Mouse (Mus musculus) spleen, postnatal 10 days (tissue): ENCODE results near the gene Olr1.
"Not testable (repeated sequence)": the region's sequence is repeated elsewhere in the genome, so short reads cannot be mapped to it uniquely, and the experiment has no call there.

Source experiments
- DNase-seq, 2 experiments: peaks; one replicate each; pipeline ENCODE4 v3.0.0; 2021 to 2022; ENCODE audit warnings: low spot score in 2 of 2

Gene Olr1

DNA sequence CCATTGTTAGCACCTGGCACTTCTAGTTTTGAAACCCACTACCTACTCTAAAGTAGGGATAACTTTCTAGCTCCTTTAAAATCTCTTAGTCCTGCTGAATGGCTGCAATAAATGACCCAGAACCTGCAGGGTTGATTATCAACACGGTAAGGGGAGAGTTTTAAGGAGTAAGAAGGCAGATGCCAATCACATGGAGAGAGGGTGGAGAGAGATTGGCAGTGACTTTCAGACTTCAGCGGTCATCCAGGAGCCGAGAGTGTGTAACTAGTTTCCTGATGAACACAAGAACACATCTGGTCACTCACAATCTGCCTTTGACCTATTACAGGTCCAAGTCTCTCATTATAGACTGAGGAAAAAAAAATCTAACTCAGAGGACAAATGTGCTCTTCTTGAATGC, 5.4 kb upstream of the Olr1 start, which contains the start of gene Tmem52b:
Gene Tmem52b (plus strand): TSS at position 189 of the 400 bp plus-strand sequence.
- DNase-seq, result no peak

DNA sequence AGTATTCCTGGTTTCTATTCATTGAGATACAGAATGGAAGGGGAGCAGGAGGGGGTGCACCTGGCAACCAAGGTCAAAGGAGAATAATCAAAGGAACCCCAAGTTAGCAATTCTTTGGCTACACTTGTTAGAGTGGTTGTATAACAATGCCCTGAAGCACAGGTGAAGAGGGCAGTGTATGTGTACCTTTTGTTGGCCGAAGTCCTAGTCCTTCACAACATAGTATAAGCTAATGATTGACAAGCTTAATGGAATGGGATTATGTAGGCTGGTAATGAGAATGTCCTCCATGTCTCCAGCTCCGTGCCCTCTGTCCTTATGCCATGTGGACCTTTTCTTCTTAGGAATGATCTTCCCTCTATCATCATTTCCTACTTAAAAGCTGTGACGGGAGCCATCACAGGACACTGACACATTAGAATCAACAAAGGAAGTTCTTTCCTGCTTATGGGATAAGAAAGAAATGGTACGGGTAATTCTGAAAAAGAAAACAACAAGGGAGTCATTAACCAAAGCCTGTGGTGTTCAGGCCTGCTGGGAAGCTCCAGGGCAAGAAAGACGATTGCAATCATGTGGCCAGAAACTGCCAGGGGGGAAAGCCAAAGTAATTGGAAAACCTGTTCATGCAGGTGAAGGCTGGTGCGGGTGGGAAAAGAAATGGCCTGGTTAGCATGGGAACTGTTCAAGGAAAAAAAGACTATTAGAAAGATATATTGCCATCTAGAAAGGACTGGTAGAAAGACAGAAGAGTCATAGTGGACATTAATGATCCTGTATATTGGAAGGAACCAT, 3.4 kb upstream of the Olr1 start:
- no peak for DNase-seq

DNA sequence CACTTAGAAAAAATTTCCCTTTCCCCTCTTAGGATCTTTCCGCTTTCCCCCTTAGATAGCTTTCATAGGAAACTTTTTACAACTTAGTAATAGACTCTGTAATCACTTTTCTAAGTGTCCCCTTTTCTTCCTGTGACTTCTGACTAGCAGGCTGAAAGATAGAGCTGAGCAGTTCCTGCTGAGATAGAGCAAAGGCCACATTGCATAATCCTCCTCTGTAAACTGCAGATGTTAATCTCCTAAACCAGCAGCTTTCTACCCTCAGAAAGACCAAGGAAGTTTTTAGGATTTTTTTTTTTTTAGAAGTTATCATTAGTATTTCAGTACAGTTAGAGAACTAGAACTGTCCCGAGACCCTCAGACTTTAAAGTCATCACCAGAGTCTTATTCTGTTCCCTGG, 3.5 kb downstream of the Olr1 start:
- no peak for DNase-seq

DNA sequence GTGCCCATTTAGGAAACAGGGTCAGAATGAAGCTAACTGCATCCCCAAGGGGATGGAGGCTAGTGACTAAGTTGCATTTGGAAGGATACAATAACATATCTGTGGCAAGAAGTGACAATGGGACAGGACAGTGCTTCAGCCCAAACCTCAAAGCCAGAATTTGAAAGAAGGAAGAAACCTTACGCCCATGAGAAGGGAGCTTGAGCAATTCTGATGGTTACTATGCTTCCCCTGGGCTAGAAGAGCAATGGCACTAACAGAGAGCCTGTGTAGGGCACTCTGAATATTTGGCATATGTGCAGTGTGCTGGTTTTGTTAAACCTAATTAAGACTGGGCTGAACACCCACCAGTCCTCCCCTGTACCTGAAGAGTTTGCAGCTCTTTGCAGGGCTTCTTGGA, 7.4 kb downstream of the Olr1 start:
- not testable (repeated sequence) for DNase-seq

DNA sequence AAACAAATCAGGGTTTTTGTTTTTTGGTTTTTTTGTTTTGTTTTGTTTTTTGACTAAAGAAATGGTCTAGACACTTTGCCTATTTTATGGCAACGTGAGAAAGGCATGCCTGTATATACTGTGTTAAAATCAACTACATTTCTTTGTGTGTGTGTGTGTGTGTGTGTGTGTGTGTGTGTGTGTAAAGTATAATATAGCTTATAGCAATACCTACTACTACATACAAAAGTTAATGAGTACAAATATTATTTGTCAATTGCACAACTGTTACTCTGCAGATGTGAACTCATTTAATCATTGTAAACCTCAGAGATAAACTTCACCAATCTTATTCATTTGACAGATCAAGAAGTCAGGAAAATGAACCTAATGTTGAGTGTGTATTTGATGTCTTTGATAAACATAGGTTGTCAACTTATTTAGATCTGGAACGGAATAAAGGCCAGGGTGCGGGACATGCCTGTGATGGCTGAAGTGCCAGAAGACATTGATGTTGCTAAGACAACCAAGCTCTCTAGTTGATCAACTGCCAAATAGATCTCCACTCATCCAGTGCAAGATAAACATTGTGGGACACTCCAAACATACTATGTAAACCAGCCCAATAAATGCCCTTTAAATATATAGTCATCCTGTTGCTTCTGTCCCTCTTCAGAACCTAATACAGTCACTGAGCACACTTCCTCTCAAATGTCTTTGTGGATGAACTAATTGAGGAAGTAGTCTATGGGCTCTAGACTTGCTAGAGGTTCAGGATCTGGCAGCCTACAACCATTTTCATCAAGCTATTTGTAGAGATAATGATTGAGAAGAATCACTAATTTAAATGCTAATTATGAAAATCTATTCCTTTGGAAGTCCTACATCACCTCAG, 9.4 kb downstream of the Olr1 start:
- DNase-seq, result no peak

DNA sequence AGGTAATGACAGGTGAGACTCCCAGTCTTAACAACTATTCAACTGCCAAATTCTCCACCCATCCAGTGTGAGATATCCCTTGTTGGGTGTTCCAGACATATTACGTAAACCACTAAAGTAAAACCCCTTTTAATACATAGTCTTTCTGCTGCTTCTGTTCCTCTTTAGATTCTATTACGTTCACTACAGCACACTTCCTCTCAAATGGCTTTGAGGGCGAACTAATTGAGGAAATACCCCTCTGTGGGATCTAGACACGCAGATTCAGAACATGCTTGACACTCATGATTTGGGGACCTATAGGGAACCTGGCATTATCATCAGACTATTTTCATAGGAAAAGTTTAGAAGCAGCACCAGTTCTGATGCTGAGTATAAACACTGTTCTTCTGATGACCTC, 12.0 kb downstream of the Olr1 start:
- DNase-seq, result no peak

DNA sequence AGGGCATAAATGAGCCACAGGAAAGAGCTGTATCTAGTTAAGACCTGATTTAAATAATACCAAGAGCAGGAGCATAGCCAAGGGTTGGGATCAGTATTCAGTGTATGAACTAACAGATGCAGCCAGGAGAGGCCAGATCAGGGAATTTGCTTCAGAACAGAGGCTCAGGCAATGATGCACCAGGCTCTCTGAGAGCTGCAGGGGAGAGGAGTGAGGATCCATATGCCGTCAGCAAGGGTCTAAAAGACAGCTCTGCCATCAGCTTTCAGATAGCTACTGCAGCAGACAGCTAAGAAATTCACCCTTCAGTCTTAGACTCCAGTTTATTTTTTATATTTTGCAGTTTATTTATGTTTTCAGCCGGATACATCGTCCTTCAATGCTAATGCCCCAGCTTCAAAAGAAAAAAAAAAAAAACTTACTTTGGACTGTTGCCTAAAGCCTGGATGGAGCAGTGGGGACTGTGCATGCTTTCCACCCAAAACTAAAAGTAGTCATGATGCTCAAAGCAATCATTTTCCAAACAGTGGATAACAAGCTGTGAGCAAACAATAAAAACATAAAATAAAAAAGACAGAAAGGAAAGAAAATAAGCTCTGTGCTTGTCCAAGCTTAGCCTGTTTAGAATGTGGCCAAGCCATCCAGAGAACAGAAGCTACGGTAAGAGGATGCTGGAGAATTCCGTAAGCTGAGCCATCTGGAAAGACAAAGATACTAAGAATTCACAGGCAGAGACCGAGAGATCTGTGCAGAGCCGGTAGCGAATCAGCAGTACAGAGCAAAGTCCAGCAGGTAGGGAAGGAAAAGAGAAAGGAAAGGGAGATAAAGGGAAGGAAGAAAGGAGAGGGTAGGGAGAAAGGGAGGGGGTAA, 26.6 kb downstream of the Olr1 start:
- DNase-seq, result no peak

DNA sequence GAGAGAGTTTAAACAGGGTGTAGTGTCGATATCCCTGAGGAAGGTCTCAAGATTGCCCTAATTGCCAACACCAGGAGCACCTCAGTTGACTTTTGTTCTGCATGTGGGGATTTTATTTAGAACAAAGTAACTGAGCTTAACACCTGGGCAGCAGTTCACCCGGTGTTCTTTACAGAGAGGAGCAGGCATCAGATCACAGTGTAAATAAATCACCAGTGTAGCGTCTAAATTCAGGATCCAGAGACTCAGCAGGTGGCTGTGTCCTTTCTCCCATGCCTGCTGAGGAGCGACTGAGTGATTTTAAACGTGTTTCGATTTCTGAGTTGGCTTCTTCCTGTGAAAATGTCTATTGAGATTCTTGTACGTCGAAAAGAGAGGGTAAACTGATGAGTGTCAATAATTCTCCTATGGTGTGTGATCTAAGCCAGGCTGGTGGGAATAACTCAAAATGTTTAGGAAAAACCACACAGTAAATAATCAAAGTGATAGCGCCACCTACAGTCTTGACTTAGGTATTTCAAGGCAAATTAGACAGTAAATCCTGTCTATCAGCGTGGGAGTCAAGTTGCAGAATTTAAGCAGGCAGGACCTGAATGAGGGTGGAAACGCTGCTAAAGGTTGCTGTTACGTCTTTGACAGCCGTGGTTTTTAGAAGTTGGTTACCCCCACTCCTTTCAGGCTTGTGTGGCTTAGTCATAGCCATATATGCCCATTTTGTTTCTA, 30.4 kb downstream of the Olr1 start:
- no peak for DNase-seq

DNA sequence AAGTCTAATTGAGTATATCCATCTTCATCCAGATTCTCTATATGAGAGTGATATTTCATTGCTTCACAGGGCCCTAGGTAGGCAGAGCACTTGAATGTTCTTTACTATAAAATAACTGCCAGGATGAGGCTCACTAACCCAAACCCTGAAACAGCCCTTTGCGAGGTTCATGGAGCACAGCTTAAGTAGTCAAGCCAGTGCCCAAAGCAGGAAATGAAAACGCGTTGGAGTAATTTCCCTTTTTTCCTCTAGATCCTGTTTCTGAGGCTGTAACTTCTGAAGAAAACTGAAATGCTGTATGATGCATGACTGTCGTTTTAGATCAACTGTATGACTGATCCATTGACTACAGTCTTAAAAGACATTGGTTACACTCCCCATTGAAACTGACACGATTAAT, 34.3 kb downstream of the Olr1 start:
- no peak for DNase-seq

DNA sequence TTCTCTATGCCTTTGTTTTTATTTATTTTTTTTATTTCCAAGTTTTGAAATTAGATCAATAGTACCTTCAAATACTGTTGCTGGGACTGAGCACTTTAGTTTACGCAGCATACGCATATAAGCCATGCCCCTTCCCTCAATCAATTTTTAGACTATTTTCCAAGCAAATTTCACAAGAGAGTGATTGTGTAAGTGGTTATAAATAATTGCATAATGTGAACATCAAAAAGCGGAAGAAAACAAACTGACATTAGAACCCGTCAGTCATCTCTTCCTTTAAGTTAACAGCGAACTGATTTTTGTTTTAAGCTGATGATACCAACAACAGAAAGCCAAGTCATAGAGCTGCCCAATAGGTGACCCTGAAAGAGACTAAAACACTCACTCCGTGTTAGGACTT, 35.6 kb downstream of the Olr1 start:
- no peak for DNase-seq

DNA sequence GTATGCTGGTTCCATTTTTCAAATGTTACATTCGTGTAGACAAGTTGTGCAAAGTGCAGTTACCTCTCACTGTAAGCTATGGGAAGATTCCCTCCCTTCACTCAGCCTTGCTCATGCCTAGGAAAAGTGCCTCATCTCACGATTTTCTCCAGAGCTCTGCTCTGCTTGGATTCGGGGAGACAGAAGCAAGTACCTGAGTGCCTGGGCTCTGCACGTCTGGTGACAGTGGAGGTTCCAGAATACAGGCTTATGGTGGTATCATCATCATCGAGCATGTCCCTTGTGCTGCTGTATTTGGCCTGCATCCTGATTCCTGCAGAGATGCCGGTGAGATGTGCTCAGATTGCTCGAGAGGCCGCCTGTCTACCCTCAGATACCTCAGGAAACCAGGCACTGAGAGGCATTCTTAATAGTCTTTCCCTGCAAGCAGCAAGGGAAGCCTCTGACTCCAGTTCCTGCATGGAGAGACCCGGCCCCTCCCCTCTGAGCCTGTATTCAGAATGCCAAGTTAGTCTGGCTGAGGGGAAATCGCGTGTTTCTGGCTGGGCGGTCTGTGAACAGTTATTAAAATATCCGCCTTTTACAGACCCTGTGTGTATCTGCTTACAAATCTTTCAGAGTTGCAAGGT, 55.4 kb downstream of the Olr1 start, which contains the start of gene Clec1a:
Gene Clec1a (minus strand): TSS at position 590 of the 629 bp plus-strand sequence.
- no peak for DNase-seq

DNA sequence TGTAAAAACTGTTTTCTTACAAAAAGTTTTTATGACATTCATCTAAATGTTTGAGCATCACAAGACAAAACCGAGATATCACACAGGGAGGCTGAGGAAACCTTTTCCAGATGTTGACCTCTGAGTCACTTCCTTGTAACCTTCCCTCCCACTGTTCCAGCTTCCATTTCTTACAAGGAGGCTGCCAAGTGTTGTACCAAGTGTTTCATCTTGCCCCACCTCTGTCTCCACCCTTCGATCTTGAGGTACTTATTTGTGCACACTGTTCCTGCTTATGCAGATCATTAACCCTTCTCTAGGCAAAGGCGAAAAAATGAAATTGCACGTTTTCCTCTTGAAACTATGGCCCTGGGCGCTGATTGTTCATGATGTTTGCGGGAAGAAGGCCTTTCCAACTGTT, 57.2 kb downstream of the Olr1 start:
- no peak for DNase-seq

DNA sequence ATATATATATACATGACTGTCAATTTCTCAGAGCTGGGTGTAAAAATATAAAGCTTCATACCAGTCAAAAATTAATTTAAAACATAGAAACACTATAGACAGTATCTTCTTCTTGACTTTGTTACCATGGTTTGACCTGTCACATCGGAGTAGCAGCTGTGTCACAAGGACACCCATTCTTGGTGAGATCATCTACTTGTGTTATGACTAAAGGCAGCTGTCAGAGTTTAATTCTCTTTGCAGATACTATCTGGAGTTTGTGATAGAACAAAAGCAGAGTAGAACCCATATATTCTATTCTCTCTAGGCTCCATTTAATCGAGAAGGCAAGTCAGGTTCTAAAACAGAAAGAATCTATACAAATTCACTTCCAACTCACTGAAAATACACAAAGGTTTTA, 68.9 kb downstream of the Olr1 start:
- DNase-seq, result no peak

DNA sequence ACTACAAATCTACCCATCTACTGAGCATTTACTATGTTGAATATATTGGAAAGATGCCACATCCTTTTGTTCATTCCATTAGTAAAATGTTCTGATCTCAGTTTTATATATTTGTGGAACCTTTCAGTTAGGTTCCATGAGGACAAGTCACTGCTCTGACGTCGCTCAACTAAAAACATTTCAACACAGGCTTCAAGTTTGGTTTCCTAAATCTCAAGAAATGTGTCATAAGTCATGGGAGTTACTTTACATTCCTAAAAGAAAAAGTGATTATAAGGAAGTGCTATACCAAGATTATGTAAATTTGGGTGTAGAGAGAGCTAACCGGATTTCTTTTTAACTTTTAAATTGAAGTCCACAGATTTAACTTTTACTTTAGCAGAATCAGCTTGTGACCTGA, 70.9 kb downstream of the Olr1 start:
- no peak for DNase-seq
